Mouse (Mus musculus) retina, embryonic 14.5 days (tissue): Measurements from ENCODE around the gene 1810010H24Rik.
"Not testable (repeated sequence)": the region's sequence is repeated elsewhere in the genome, so short reads cannot be mapped to it uniquely, and the experiment has no call there.

Source experiments
- DNase-seq: peaks from one replicate; pipeline ENCODE4 v3.0.0-alpha.2; 2015; ENCODE audit warnings: low spot score

Gene 1810010H24Rik

DNA sequence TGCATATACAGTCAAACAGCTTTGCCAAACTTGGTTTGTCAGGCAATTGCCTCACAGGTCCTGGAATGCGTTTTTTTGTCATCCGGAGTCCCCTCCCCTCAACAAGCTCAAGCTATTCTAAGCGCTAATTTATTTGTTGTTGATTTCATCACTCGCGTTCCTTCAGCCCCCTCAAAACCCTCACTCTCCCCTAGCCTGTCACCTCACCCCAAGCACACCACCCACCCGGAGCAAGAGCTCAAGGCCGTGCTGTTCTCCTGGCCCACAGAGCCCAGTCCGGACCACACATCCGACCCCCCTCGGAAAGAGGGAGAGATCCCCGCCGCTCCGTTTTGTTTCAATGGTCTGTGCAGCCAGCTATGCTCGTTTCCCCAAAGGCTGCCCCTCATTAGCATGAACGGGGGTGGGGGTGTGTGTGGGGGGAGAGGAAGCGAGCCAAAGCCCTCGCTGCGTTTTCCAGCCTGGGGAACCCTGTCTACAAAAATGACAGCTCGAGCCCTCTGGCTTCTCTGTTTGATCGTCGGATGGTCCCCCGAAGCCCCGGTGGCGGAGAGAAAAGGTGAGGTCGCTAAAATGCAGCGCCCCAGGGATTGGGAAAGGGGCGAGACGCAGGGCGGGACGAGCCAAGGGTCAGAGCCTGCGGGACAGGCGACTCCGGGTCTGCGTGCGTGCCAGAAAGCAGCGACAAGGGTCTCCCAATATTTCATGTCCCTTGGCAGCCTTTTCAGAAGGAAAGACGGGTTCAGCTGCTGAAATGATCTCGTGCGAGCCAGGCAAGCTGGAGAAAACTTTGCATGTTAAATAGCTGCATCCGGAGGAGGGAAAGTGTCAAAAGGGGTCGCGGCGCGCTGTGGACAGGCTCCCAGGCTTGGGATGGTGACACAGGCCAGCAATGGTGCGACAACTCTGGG is at the start of gene 1810010H24Rik:
1810010H24Rik (plus strand) TSS at position 271 of the 911 bp plus-strand sequence.
- peak; percentile 65 for DNase-seq

DNA sequence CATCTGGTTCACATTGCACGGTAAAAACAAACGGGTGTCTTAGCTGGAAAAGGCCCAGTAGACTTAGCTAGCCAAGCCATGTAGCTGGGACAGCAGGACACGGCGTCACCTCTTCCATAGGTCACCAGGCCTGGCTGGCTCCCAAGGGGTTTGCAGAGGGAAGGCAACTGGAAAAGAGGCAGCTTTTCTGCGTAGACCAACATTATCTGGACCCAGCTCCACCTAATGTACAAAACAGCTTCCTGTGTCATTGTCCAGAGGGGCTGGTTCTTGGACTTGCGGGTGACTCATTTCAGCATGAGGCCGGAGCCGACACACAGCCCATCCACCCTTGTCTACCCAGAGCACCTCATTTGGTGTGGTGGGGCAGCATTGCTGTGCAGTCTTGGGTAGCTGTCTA is 49.3 kb upstream of the 1810010H24Rik start:
- DNase-seq: no peak

DNA sequence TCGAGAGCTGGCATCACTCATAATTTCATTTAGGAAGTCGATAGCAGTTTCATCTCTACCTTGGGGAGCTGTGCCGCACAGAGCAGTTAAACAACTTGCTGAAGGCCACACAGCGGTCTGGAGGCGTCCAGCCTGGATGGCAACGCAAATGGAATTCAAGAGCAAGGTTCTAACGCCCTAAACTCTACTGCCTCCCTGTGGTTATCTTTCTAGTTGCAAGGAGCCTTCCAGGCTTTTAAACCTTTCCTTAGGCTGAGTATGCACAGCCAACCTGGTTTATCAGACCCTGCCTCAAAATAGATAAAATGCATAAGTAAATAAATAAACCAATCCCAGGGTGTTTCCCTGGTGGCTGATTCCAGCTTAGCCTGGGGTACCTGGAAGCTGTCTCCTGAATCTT is 45.0 kb upstream of the 1810010H24Rik start:
- DNase-seq: peak; percentile 91

DNA sequence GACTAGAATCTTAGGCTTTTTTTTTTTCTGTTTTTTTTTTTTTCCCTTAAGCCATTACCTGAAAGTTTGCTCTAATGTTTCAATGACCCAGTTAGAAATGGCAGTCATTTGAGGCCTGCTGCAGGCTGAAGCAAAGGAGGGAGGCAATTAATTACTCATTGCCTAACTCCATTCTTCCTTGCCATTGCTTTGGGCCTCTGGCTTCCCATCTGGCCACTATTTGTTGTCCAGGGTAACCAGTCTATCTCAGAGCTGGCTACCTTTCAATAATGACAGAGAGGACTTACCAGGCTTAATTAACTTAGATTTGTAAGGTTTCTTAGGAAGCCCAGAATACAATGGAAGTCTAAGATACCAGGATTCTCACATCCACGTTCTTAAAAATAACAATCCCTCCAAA is 43.7 kb upstream of the 1810010H24Rik start:
- DNase-seq: peak; percentile 40

DNA sequence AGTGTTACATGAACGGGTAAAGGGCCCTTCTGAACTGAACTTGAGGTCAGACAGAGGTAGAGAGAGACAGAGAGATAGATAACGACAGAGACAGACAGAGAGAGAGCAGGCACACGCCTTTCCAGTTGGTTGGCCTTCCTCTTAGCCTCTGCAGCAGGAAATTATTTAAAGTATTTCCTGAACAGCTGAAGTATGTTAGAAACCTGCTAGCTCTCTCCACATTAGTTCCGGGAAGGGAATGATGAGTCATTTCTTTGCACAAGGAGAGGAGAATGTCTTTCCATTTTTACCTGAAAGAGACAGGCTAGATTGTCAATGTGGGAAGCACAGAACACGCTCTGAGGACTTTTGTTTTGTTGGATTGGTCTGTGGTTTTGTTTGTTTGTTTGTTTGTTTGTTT is 43.1 kb upstream of the 1810010H24Rik start:
- no peak for DNase-seq

DNA sequence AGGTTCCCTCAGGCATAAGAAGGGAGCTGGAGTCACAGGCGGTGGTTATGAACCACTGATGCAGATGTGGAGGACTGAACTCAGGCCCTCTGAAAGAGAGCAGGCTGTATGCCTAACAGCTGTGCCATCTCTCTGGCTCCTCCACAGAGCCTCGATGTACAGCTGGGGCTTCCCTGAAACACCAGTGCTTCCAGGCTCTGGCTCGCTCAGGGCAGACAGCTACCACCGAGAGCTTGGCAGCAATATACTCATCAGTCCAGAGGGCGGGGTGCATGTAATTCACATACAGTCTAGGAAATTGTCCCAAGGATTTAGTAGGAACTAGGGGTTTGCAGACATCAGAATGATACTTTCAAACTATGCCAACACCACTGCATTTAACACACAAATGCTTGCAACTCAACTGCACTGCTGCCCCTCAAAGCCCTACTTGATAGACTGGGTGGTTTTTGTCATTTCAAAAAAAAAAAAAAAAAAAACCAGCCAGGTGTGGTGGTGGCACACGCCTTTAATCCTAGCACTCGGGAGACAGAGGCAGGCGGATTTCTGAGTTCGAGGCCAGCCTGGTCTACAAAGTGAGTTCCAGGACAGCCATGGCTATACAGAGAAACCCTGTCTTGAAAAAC is 39.4 kb upstream of the 1810010H24Rik start:
- not testable (repeated sequence) for DNase-seq

DNA sequence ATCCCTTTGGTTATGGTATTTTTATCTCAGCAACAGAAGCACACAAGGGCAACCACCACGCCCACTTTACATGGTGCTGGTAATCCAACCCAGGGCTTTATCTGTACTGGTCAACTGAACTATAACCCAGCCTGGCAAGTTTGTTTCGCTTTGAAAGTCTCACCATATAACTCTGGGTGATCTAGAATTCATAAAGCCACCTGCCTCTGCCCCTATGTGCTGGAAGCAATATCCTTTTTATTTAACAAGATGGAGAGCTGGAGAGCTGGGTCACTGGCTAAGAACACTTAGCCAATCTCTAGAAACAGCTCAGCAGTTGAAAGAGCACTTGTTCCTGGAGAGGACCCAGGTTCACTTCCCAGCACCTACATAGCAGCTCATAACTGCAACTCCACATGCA is 38.1 kb upstream of the 1810010H24Rik start:
- no peak for DNase-seq

DNA sequence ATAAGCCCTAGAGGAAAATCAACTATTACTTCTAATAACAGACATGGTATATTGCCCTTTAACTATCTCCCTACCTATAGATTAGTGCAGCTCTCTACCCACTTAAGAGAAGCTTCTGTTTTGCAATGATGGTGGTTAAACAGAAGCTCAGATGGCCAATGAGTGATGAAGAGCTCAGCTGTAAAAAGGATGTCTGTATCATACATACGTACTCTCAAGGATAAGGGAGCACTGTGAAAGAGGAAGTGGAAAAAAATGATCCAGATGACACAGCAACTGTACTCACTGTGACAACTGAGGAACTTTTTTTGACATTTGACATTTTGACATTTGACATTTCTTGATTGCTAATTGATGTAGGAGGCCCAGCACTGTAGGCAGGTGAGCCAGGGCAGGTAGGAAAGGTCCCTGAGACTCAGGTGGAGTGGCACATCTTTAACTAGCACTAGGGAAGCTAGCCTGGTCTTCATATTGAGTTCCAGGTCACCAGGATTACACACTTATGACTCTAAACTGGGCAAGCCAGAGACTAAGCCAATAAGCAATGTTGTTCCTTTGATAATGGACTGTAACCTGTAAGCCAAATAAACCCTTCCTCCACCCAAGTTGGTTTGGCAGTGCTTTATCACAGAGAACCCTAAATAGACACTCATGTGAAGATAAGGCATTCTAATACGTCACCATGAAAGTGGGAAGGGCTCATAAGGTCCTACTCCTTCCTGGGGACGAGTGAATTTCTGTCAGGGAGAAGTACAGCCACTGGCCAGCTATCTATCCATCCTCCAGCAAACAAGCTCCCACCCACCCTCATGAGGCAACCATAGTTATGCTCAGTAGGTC is 31.0 kb upstream of the 1810010H24Rik start:
- DNase-seq: no peak

DNA sequence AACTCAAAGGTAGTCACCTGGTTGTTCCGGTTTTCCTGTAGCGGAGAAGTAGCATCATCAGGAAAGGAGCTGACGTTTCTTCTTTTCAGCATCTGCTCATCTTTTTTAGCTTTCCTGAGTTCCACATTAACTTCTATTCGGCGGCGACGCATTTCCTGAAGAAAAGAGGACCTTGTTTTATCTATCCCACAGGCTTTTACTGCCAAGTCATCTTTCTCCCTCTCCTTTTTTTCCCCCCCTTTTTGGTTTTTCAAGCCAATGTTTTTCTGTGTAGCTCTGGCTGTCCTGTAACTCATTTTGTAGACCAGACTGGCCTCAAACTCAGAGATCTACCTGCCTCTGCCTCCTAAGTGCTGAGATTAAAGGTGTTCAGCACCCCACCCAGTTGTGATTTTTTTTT is 29.0 kb upstream of the 1810010H24Rik start:
- DNase-seq: not testable (repeated sequence)

DNA sequence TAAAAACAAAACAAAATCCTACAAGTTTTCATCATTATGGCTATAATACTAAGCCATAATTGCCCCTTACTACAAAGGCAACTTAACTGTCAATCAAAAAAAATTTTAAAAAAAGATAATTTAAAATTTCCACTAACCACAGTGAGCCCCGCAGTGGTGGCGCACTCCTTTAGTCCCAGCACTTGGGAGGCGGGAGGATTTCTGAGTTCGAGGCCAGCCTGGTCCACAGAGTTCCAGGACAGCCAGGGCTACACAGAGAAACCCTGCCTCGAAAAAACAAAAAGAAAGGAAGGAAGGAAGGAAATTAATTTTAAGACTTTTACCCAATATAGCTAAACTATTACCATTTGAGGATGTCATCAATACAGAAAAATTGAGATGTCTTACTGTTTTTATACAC is 27.5 kb upstream of the 1810010H24Rik start:
- no peak for DNase-seq

DNA sequence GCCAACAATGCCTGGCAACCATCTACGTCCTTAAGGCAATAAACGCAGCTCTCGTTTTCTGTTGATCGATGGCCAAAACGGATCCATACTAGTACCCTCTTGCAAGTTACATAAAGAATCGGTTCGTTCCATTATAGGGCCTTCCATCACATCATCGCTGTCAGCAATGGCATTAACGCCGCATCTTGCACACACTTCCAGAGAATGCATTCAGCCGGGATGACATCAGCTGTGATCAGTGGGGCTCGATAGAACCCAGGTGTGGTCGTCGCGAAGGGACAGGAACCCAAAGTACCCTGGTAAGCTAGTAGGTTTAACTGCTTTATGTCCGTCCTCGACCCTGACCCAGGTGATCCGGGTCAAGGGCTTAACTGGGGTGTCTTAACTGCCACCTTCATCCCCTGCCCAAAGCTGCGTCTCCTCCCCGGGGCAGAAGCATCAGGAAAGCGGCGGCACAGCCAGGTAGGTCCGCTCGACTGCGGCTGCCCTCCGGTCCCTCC is 26.8 kb upstream of the 1810010H24Rik start:
- peak; percentile 59 for DNase-seq

DNA sequence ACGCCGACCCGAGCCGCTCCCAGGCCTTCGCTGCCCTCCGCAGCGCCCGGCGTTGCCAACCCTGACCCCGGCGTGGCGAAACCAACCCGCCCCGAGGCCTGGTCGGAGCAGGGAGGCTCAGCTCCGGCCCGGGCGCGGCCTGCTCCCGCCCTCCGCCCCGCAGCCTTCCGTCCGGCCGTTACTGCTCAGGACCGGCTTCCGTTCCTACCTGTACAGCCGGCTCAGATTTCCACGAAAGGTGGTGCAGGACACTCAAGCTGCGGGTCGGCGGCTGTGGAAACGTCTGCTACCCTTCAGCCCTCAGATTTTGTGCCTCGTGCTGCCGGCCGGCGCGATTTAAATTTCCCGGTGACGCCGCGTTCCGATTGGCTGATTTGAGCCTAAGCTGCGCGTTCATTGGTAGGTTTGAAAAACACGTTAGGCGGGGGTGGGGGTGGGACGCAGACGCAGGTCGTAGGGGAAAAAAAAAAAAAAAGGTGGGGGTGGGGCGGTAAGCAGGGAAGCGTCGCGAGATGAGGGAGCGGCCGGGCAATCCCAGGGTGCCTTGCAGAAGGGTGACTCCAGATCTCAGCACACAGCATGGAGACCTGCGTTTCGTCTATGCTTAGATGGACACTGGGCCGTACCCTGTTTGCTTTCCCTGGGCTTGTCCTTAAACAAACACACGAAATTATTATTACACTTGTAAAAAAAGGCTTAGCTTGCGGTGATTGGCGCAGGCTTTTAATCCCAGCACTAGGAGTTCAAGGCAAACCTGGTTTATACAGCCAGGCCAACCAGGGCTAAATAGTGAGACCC is 26.1 kb upstream of the 1810010H24Rik start, which contains the start of gene Kpna2:
Kpna2 (minus strand) TSS at position 391 of the 798 bp plus-strand sequence.
- peak; percentile 95 for DNase-seq

DNA sequence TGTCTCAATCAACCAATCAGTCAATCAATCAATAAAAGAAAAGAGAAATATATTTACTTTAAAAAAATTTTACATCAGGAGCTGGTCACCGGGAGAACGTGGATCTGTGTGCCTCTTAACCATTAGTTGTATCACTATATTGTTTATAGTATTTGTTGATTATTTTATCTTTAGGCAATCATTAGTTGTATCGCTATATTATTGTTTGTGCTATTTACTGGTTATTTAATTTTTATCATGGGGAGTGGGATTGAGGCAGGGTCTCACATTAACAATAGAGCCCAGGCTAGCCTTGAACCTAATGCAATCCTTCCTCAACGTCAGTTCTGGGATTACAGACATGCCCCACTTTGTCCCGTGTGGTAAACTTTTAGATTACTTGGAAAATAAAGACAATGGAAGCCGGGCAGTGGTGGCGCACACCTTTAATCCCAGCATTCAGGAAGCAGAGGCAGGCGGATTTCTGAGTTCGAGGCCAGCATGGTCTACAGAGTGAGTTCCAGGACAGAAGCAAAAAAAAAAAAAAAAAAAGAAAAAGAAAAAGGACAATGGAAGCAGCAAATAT is 25.4 kb upstream of the 1810010H24Rik start:
- no peak for DNase-seq

DNA sequence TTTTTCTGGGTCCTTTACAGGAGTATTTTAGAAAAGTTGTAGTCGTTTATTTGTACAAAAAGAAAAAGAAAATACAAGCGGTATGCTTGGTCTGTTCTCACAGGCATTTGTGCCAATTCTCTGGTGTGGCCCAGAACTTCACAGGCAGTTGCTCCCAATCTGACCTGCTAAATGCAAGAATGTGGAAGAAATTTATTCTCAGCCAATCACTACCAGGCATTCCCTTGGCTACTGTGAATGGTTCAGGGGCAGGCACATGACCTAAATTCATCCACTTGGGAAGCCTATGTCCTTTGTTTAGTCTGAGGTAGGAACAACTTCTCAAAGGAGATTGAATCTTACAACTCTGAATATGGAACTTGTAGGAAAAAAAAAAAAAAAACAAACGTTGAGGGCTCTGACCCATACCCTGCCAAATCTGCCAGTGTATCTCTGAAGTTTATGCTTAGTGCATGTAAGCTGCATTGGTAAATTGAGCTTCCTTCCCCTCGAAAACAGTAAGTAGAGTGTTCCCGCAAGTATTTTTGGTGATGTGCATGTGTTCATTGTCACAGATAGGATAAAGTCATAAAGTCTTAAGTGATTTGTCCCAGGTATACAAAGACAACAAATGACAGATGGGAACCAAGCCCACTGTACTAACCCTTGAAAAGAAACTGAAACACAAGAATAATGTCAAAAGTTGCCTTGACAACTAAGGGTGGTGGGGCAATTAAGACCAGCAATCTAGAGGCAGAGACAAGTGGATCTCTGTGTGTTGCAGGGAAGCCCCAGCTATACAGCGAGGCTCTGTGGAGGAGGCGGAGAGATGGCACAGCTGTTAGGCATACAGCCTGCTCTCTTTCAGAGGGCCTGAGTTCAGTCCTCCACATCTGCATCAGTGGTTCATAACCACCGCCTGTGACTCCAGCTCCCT is 23.5 kb upstream of the 1810010H24Rik start:
- DNase-seq: peak; percentile 89

DNA sequence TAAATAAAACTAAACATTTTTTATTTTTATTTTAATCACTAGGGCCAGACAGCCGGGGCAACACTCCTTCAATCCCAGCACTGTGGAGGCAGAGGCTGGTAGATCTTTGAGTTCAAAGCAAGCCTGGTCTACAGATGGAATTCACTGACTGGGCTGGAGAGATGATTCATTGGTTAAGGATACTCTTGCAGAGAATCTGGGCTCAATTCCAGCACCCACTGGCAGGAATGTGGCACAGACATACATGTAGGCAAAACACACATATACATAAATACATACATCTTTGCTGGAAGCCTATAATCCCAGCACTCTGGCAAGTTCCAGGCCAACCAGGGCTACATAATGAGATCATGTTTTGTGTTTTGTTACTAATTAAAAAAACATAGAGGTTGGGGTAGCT is 19.9 kb upstream of the 1810010H24Rik start:
- DNase-seq: no peak

DNA sequence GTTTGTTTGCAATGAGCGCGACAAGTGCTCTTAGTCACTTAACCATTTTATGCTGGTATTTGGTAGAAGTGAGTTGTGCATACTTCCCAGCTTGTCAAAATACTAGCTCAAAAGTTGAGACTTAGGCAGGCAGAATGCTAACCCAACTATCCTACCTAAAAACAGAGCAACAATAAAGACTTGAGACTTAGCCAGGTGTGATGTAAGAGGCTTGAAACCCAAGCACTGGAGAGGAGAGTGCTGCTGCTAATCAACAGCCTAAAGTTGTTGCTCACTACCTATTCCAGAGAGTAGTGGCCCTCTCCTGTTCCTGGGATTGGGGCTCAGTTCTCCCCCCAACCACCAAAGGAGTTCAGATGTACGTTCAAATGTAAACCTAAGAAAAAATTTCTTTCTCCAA is 15.0 kb upstream of the 1810010H24Rik start:
- no peak for DNase-seq

DNA sequence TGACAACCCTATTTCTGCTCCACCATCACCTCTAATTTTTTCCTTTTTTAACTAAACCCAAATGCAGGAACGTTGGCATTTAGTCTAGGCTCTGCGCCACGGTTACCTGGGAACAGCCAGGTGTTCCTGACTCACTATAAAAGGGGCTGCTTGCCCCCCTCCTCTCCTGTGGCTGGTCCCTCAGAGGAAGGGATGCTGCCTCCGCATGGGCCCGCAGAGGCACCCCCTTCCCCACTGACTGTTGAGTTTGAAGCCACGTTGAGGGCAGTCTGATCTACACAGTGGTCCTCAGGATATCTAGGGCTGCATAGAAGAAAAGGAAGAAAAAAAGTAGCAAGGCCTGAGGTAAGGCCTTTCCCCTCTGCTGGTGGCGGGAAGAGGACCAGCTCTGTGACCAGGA is 14.3 kb upstream of the 1810010H24Rik start:
- no peak for DNase-seq

DNA sequence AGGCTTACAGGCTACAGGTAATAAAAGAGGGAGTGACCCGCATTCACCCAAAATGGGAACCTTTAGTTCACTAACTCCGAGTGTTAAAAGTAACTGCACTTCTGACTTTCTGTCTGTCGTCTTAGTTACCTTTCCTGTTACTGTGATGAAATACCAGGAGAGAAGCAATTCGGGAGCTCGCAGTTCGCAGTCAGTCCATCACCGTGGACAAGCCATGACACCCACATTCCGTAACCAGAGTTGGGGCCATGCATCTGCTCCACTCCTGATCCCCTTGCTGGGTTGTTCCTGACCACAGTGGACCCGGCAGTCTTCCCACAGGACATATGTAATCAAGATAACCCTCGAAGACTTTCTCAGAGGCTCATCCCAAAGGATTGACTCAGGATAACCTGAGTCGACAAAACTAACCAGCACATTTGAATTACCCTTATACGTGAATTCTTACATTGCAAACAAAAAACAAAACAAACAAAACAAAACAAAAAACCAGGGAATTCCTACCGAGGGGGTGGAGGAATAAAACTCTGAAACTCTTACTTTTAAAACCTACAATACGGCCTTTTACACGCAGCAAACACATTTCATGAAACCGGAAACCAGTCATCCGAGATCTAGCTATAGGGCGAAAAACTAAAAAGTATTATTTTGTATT is 13.7 kb upstream of the 1810010H24Rik start:
- no peak for DNase-seq

DNA sequence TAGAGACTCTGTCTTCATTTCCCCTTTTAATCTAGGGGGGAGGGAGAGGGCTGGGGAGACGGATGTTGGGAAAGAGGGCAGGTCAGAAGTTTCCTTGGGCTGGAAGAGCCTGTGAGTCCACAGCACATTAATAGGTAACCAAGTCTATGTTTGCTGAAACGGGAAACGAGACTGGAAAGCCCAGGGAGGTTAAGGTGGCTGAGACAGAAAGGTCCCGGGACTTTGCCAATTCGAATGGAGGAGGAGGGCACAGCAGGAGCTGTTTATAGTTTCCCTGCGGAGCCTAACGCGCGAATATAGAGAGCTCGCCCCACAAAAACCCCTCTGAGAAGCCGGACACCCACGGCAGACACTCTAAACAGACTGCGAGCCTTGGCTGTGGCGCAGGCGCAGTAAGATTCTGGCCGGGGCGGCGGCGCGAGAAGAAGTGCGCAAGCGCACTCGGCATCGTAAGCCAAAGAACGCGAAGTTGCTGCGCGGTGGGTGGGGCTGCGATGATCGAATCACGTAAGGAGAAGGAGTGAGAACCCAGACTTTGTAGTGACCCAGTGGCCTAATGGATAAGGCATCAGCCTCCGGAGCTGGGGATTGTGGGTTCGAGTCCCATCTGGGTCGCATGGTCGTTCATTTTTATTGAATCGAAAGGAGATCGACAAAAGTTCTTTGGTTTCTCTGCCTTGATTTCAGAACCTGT is 13.0 kb upstream of the 1810010H24Rik start:
- peak; percentile 100 for DNase-seq
